Mouse (Mus musculus) neural tube, embryonic 12.5 days (tissue): Measurements from ENCODE around the gene Zfp444. TPM values are rescaled to one million over a fixed set of nuclear protein-coding genes. Genes with fewer than 3 reads are reported as not detected.
A peak's percentile ranks its signal among the peaks of the same experiment; 100 is the strongest.

Experiments
- ATAC-seq: fragments of 200-750 bp; cut with Nextera tagmentation; 2 replicates; pipeline ENCODE4 v1.8.0; 2017; ENCODE audit warnings: low read depth, mild to moderate bottlenecking, moderate TSS enrichment, moderate library complexity; ENCODE audit not compliant: low FRiP score
- H3K27ac ChIP-seq: fragments of 300-500 bp; sonication (generic); 2 replicates; pipeline ENCODE4 v1.5.1; 2016
- H3K27me3 ChIP-seq: fragments of 300-500 bp; sonication (generic); replicated peaks from 2 replicates; pipeline ENCODE4 v1.6.1; 2016; ENCODE audit warnings: mild to moderate bottlenecking
- H3K36me3 ChIP-seq: fragments of 300-500 bp; sonication (generic); 2 replicates; pipeline ENCODE4 v1.6.1; 2016; ENCODE audit warnings: mild to moderate bottlenecking
- H3K4me1 ChIP-seq: fragments of 300-500 bp; sonication (generic); 2 replicates; pipeline ENCODE4 v1.6.1; 2016
- H3K4me2 ChIP-seq: fragments of 300-500 bp; sonication (generic); replicated peaks from 2 replicates; pipeline ENCODE4 v1.6.1; 2016; ENCODE audit warnings: mild to moderate bottlenecking
- H3K4me3 ChIP-seq: fragments of 300-500 bp; sonication (generic); 2 replicates; pipeline ENCODE4 v1.5.1; 2016
- H3K9ac ChIP-seq: fragments of 300-500 bp; sonication (generic); 2 replicates; pipeline ENCODE4 v1.6.1; 2016; ENCODE audit warnings: mild to moderate bottlenecking
- H3K9me3 ChIP-seq: fragments of 300-500 bp; sonication (generic); 2 replicates; pipeline ENCODE4 v1.6.1; 2016; ENCODE audit warnings: mild to moderate bottlenecking
- WGBS: fragments of 180-500 bp; shearing (Covaris S2); methylation state at CpG from one replicate; pipeline ENCODE4 v1.1.7; 2016; 5-methylcytosine and 5-hydroxymethylcytosine counted together
- polyA plus RNA-seq: library from polyadenylated mRNA; unstranded; fragments of >200 nt; fragmentation: Nextera tagmentation; extraction: Ambion mirVana; gene quantifications from 2 replicates; pipeline ENCODE4 v1.2.1, GENCODE M21; 2016

The Zfp444 gene
- polyA plus RNA-seq, 1 experiment from 2014 or later = 78.1 TPM

- Histone ChIP-seq H3K36me3 (no peaks in the 10 kb centered on the region), H3K4me3 (no peak overlapping the region), H3K9me3 (no peaks in the 10 kb centered on the region), H3K4me2 (no peak overlapping the region), H3K27ac (no peak overlapping the region), H3K4me1 (peaks cover 23% of the 10 kb centered on the region), H3K27me3 (no peaks in the 10 kb centered on the region), H3K9ac (no peak overlapping the region)
- ATAC-seq = no peak
- WGBS = 91% methylated on average over 1 of the region's 1 CpGs
These were observed 20.8 kb upstream of the Zfp444 start for GRCm38 (mm10) chr7:6151266-6151665.

- Histone ChIP-seq H3K4me1 (peaks cover 30% of the 10 kb centered on the region), H3K9me3 (no peaks in the 10 kb centered on the region), H3K27me3 (no peaks in the 10 kb centered on the region), H3K9ac (no peak overlapping the region), H3K4me3 (no peak overlapping the region), H3K27ac (no peak overlapping the region), H3K4me2 (no peak overlapping the region), H3K36me3 (no peaks in the 10 kb centered on the region)
- no peak for ATAC-seq
- WGBS = 88% methylated on average over 3 of the region's 3 CpGs
These were observed 20.0 kb upstream of the Zfp444 start for GRCm38 (mm10) chr7:6152036-6152435.

- ATAC-seq = no peak
- 96% methylated on average over 3 of the region's 3 CpGs for WGBS
These were observed 18.9 kb upstream of the Zfp444 start for GRCm38 (mm10) chr7:6153131-6153530.

GRCm38 (mm10) chr7:6154164-6154563, 17.9 kb upstream of the Zfp444 start:
- WGBS = 88% methylated on average over 5 of the region's 5 CpGs
- no peak overlapping the region for H3K27ac ChIP-seq
- ATAC-seq = no peak
- H3K4me1 ChIP-seq = peaks cover 26% of the 10 kb centered on the region
- H3K9me3 ChIP-seq = no peaks in the 10 kb centered on the region
- peak overlapping the region; percentile 96 for H3K4me2 ChIP-seq
- H3K9ac ChIP-seq = no peak overlapping the region
- H3K36me3 ChIP-seq = no peaks in the 10 kb centered on the region
- H3K27me3 ChIP-seq = no peaks in the 10 kb centered on the region
- H3K4me3 ChIP-seq = peak overlapping the region; percentile 78; the same call in 1 of the 2 replicates

More at GRCm38 (mm10) chr7:6153131-6153530, 18.9 kb upstream of the Zfp444 start:
- Histone ChIP-seq H3K4me3 (no peak overlapping the region), H3K9ac (no peak overlapping the region), H3K27ac (no peak overlapping the region), H3K36me3 (no peaks in the 10 kb centered on the region), H3K4me2 (no peak overlapping the region), H3K27me3 (no peaks in the 10 kb centered on the region), H3K4me1 (peaks cover 30% of the 10 kb centered on the region), H3K9me3 (no peaks in the 10 kb centered on the region)

GRCm38 (mm10) chr7:6155031-6155872, 16.8 kb upstream of the Zfp444 start:
- peak overlapping the region; percentile 66; the same call in 1 of the 2 replicates for H3K27ac ChIP-seq
- peak overlapping the region; percentile 84 for H3K9ac ChIP-seq
- H3K4me1 ChIP-seq = peaks cover 26% of the 10 kb centered on the region
- H3K4me2 ChIP-seq = peak overlapping the region; percentile 96
- H3K27me3 ChIP-seq = no peaks in the 10 kb centered on the region
- no peaks in the 10 kb centered on the region for H3K36me3 ChIP-seq
- peak overlapping the region; percentile 78 for H3K4me3 ChIP-seq
- ATAC-seq = peak; percentile 80
- H3K9me3 ChIP-seq = no peaks in the 10 kb centered on the region
- WGBS = under 1% methylated on average over 84 of the region's 85 CpGs

- WGBS = under 1% methylated on average over 54 of the region's 54 CpGs
- no peaks in the 10 kb centered on the region for H3K9me3 ChIP-seq
- peak within 1 kb of the TSS; percentile 84 for H3K9ac ChIP-seq
- H3K27me3 ChIP-seq = no peaks in the 10 kb centered on the region
- peaks cover 26% of the 10 kb centered on the region for H3K4me1 ChIP-seq
- peak; percentile 97 for ATAC-seq
- no peaks in the 10 kb centered on the region for H3K36me3 ChIP-seq
- H3K27ac ChIP-seq = peak within 1 kb of the TSS; percentile 66; the same call in 1 of the 2 replicates
- peak within 1 kb of the TSS; percentile 78 for H3K4me3 ChIP-seq
- peak within 1 kb of the TSS; percentile 96 for H3K4me2 ChIP-seq
These were observed 16.1 kb upstream of the Zfp444 start, which contains the start of gene Zfp787 for GRCm38 (mm10) chr7:6155901-6156411. Gene Zfp787, minus strand, starts transcription at chr7:6155997.

- peaks cover 26% of the 10 kb centered on the region for H3K4me1 ChIP-seq
- H3K9ac ChIP-seq = 0 out of 2 replicates have a peak overlapping the region, but pooled peaks have one; percentile 10
- ATAC-seq = no peak
- peak overlapping the region; percentile 96 for H3K4me2 ChIP-seq
- H3K4me3 ChIP-seq = 0 out of 2 replicates have a peak overlapping the region, but pooled peaks have one; percentile 78
- no peak overlapping the region for H3K27ac ChIP-seq
- H3K27me3 ChIP-seq = no peaks in the 10 kb centered on the region
- no peaks in the 10 kb centered on the region for H3K36me3 ChIP-seq
- no peaks in the 10 kb centered on the region for H3K9me3 ChIP-seq
- 66% methylated on average over 9 of the region's 9 CpGs for WGBS
These were observed 15.0 kb upstream of the Zfp444 start for GRCm38 (mm10) chr7:6156901-6157472.

- ATAC-seq = no peak
- Histone ChIP-seq H3K9me3 (no peaks in the 10 kb centered on the region), H3K4me2 (no peak overlapping the region), H3K36me3 (no peaks in the 10 kb centered on the region), H3K4me3 (no peak overlapping the region), H3K27me3 (no peaks in the 10 kb centered on the region), H3K4me1 (peaks cover 26% of the 10 kb centered on the region), H3K9ac (no peak overlapping the region), H3K27ac (no peak overlapping the region)
- 89% methylated on average over 1 of the region's 1 CpGs for WGBS
These were observed 14.5 kb upstream of the Zfp444 start for GRCm38 (mm10) chr7:6157479-6157878.

GRCm38 (mm10) chr7:6159604-6160003, 12.4 kb upstream of the Zfp444 start:
- WGBS = 90% methylated on average over 3 of the region's 3 CpGs

GRCm38 (mm10) chr7:6161541-6161940, 10.5 kb upstream of the Zfp444 start:
- no peak for ATAC-seq
- Histone ChIP-seq H3K27ac (no peak overlapping the region), H3K4me2 (no peak overlapping the region), H3K36me3 (no peaks in the 10 kb centered on the region), H3K4me1 (peaks cover 5% of the 10 kb centered on the region; the same call in 1 of the 2 replicates), H3K4me3 (no peak overlapping the region), H3K27me3 (no peaks in the 10 kb centered on the region), H3K9ac (no peak overlapping the region), H3K9me3 (no peaks in the 10 kb centered on the region)
- WGBS = 54% methylated on average over 3 of the region's 3 CpGs

More at GRCm38 (mm10) chr7:6159604-6160003, 12.4 kb upstream of the Zfp444 start:
- no peak for ATAC-seq
- Histone ChIP-seq H3K27ac (no peak overlapping the region), H3K9ac (no peak overlapping the region), H3K36me3 (no peaks in the 10 kb centered on the region), H3K4me3 (no peak overlapping the region), H3K4me1 (peaks cover 12% of the 10 kb centered on the region), H3K4me2 (no peak overlapping the region), H3K9me3 (no peaks in the 10 kb centered on the region), H3K27me3 (no peaks in the 10 kb centered on the region)

GRCm38 (mm10) chr7:6162172-6162571, 9.9 kb upstream of the Zfp444 start:
- H3K27me3 ChIP-seq = no peaks in the 10 kb centered on the region
- WGBS = 77% methylated on average over 4 of the region's 4 CpGs
- H3K4me3 ChIP-seq = no peak overlapping the region
- ATAC-seq = no peak
- no peaks in the 10 kb centered on the region for H3K36me3 ChIP-seq
- H3K4me2 ChIP-seq = no peak overlapping the region
- no peaks in the 10 kb centered on the region for H3K4me1 ChIP-seq
- no peaks in the 10 kb centered on the region for H3K9me3 ChIP-seq
- H3K27ac ChIP-seq = no peak overlapping the region
- H3K9ac ChIP-seq = no peak overlapping the region

- Histone ChIP-seq H3K9me3 (no peaks in the 10 kb centered on the region), H3K4me3 (no peak overlapping the region), H3K4me1 (no peaks in the 10 kb centered on the region), H3K4me2 (no peak overlapping the region), H3K36me3 (no peaks in the 10 kb centered on the region), H3K9ac (no peak overlapping the region), H3K27me3 (no peaks in the 10 kb centered on the region), H3K27ac (no peak overlapping the region)
- WGBS = 71% methylated on average over 5 of the region's 5 CpGs
- no peak for ATAC-seq
These were observed 7.4 kb upstream of the Zfp444 start for GRCm38 (mm10) chr7:6164671-6165070.
